Mouse (Mus musculus): ENCODE results near the gene 1700014D04Rik. TPM values are rescaled to one million over a fixed set of nuclear protein-coding genes. Genes with fewer than 3 reads are reported as not detected.
"Not testable (repeated sequence)": the region's sequence is repeated elsewhere in the genome, so short reads cannot be mapped to it uniquely, and the experiment has no call there.

Gene 1700014D04Rik
- polyA plus RNA-seq, 1 experiment: not detected

DNA sequence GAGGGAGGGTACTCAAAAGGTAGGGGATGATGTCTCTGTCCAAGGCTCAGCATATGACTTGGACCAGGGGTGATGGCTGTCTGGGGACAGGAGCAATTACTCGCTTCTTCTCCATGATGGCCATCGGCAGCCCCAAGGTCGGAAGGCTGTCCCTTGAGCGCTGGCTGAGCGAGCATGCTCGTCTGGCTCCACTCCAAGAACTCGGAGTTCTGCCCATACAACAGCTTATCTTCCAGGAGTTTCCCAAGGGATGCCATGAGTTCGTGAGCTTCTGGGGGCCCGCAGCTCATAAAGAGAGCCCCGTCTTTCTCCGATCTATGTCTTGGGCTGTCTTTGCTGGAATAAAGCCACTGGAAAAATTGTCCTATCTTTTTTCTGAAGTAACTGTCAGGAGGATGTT is 5.5 kb downstream of the 1700014D04Rik start:
- no peaks in the 10 kb centered on the region for H3K79me2 ChIP-seq (ENCODE audit: control insufficient read depth, insufficient read depth)
- peaks cover 5% of the 10 kb centered on the region for H3K27me3 ChIP-seq (ENCODE audit: control insufficient read depth, insufficient read depth, insufficient read length)
- no peak overlapping the region for H3K4me2 ChIP-seq (ENCODE audit: low read depth)
- H3K4me3 ChIP-seq: no peak overlapping the region
- no peak overlapping the region for H3ac ChIP-seq (ENCODE audit: control insufficient read depth, insufficient read length)
- TF ChIP-seq SRF (IDR thresholded peaks at IDR 0.05; ENCODE audit: control insufficient read depth, insufficient read length, low read depth) (no peak), E2F4 (IDR thresholded peaks at IDR 0.05; ENCODE audit: insufficient read depth) (no peak), TCF12 (IDR thresholded peaks at IDR 0.05; ENCODE audit: insufficient read depth, poor library complexity, severe bottlenecking) (no peak), MYOG (IDR thresholded peaks at IDR 0.05; ENCODE audit: control insufficient read depth in 1 of 3, insufficient read depth in 1 of 3, insufficient read length in 2 of 3, low read depth in 2 of 3) (no peak), POLR2AphosphoS2 (IDR thresholded peaks at IDR 0.05; ENCODE audit: insufficient read length, low read depth) (no peak), USF1 (IDR thresholded peaks at IDR 0.05; ENCODE audit: low read depth) (no peak), TCF3 (IDR thresholded peaks at IDR 0.05; ENCODE audit: insufficient read length, low read depth) (no peak), MAX (IDR thresholded peaks at IDR 0.05; ENCODE audit: low read depth) (no peak), CEBPB (IDR thresholded peaks at IDR 0.05; ENCODE audit: insufficient read depth, poor library complexity, severe bottlenecking) (no peak), REST (IDR thresholded peaks at IDR 0.05; ENCODE audit: insufficient read depth, insufficient read length) (no peak), POLR2A (IDR thresholded peaks at IDR 0.05; ENCODE audit: insufficient read length, low read depth) (no peak)
- H3K36me3 ChIP-seq (ENCODE audit: control insufficient read depth, insufficient read depth): no peaks in the 10 kb centered on the region

- Histone ChIP-seq H3K4me2 (ENCODE audit: low read depth) (no peak overlapping the region), H3ac (ENCODE audit: control insufficient read depth, insufficient read length) (no peak overlapping the region), H3K4me3 (no peak overlapping the region), H3K36me3 (ENCODE audit: control insufficient read depth, insufficient read depth) (no peaks in the 10 kb centered on the region), H3K79me2 (ENCODE audit: control insufficient read depth, insufficient read depth) (no peaks in the 10 kb centered on the region), H3K27me3 (ENCODE audit: control insufficient read depth, insufficient read depth, insufficient read length) (peaks cover 5% of the 10 kb centered on the region)
- TF ChIP-seq TCF3 (IDR thresholded peaks at IDR 0.05; ENCODE audit: insufficient read length, low read depth): no peak
- no peak for TF ChIP-seq MYOG (IDR thresholded peaks at IDR 0.05; ENCODE audit: control insufficient read depth in 1 of 3, insufficient read depth in 1 of 3, insufficient read length in 2 of 3, low read depth in 2 of 3)
- no peak for TF ChIP-seq E2F4 (IDR thresholded peaks at IDR 0.05; ENCODE audit: insufficient read depth)
- no peak for TF ChIP-seq SRF (IDR thresholded peaks at IDR 0.05; ENCODE audit: control insufficient read depth, insufficient read length, low read depth)
- no peak for TF ChIP-seq USF1 (IDR thresholded peaks at IDR 0.05; ENCODE audit: low read depth)
- TF ChIP-seq MAX (IDR thresholded peaks at IDR 0.05; ENCODE audit: low read depth): no peak
- TF ChIP-seq POLR2AphosphoS2 (IDR thresholded peaks at IDR 0.05; ENCODE audit: insufficient read length, low read depth): no peak
- TF ChIP-seq CEBPB (IDR thresholded peaks at IDR 0.05; ENCODE audit: insufficient read depth, poor library complexity, severe bottlenecking): no peak
- no peak for TF ChIP-seq TCF12 (IDR thresholded peaks at IDR 0.05; ENCODE audit: insufficient read depth, poor library complexity, severe bottlenecking)
- TF ChIP-seq REST (IDR thresholded peaks at IDR 0.05; ENCODE audit: insufficient read depth, insufficient read length): no peak
- TF ChIP-seq POLR2A (IDR thresholded peaks at IDR 0.05; ENCODE audit: insufficient read length, low read depth): no peak
Observed at GRCm38 (mm10) chr13:59739397-59739796, 7.2 kb downstream of the 1700014D04Rik start.

GRCm38 (mm10) chr13:59738455-59738854 is 8.1 kb downstream of the 1700014D04Rik start:
- Histone ChIP-seq H3K4me3 (no peak overlapping the region), H3K36me3 (ENCODE audit: control insufficient read depth, insufficient read depth) (no peaks in the 10 kb centered on the region), H3K79me2 (ENCODE audit: control insufficient read depth, insufficient read depth) (no peaks in the 10 kb centered on the region), H3K4me2 (ENCODE audit: low read depth) (no peak overlapping the region), H3ac (ENCODE audit: control insufficient read depth, insufficient read length) (no peak overlapping the region), H3K27me3 (ENCODE audit: control insufficient read depth, insufficient read depth, insufficient read length) (peaks cover 5% of the 10 kb centered on the region)
- no peak for TF ChIP-seq SRF (IDR thresholded peaks at IDR 0.05; ENCODE audit: control insufficient read depth, insufficient read length, low read depth)
- no peak for TF ChIP-seq MYOD1 (IDR thresholded peaks at IDR 0.05; ENCODE audit: control insufficient read depth in 1 of 3, insufficient read length in 2 of 3, low read depth in 2 of 3)
- TF ChIP-seq E2F4 (IDR thresholded peaks at IDR 0.05; ENCODE audit: insufficient read depth): no peak
- TF ChIP-seq POLR2AphosphoS2 (IDR thresholded peaks at IDR 0.05; ENCODE audit: insufficient read length, low read depth): no peak
- no peak for TF ChIP-seq TCF3 (IDR thresholded peaks at IDR 0.05; ENCODE audit: insufficient read length, low read depth)
- TF ChIP-seq MYOG (IDR thresholded peaks at IDR 0.05; ENCODE audit: control insufficient read depth in 1 of 3, insufficient read depth in 1 of 3, insufficient read length in 2 of 3, low read depth in 2 of 3): no peak
- TF ChIP-seq MAX (IDR thresholded peaks at IDR 0.05; ENCODE audit: low read depth): no peak
- TF ChIP-seq USF1 (IDR thresholded peaks at IDR 0.05; ENCODE audit: low read depth): no peak
- TF ChIP-seq CEBPB (IDR thresholded peaks at IDR 0.05; ENCODE audit: insufficient read depth, poor library complexity, severe bottlenecking): no peak
- no peak for TF ChIP-seq TCF12 (IDR thresholded peaks at IDR 0.05; ENCODE audit: insufficient read depth, poor library complexity, severe bottlenecking)
- TF ChIP-seq REST (IDR thresholded peaks at IDR 0.05; ENCODE audit: insufficient read depth, insufficient read length): no peak
- no peak for TF ChIP-seq POLR2A (IDR thresholded peaks at IDR 0.05; ENCODE audit: insufficient read length, low read depth)

DNA sequence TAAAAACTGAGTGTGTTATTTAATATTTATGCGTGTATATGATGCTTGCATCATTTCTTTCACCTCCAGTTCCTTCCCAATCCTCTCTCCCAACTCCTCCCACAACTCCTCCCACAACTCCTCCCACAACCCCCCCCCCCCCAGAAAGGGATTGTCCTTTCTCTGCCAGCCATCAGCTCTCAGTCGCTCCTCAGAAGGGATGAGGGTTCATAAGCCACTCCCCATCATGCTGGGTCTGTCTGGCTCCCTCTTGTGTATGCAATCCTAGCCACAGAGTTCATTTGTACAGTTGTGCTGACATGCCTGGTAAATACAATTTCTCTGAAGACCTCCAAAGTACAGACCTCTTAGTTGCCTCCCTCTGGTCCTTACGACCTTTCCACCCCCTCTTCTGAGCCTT is 11.4 kb downstream of the 1700014D04Rik start:
- no peaks in the 10 kb centered on the region for H3K36me3 ChIP-seq (ENCODE audit: control insufficient read depth, insufficient read depth)
- H3K4me2 ChIP-seq (ENCODE audit: low read depth): no peak overlapping the region
- no peak overlapping the region for H3ac ChIP-seq (ENCODE audit: control insufficient read depth, insufficient read length)
- no peak for TF ChIP-seq POLR2A (IDR thresholded peaks at IDR 0.05; ENCODE audit: insufficient read length, low read depth)
- no peak for TF ChIP-seq TCF12 (IDR thresholded peaks at IDR 0.05; ENCODE audit: insufficient read depth, poor library complexity, severe bottlenecking)
- TF ChIP-seq TCF3 (IDR thresholded peaks at IDR 0.05; ENCODE audit: insufficient read length, low read depth): no peak
- TF ChIP-seq MAX (IDR thresholded peaks at IDR 0.05; ENCODE audit: low read depth): no peak
- no peak for TF ChIP-seq SRF (IDR thresholded peaks at IDR 0.05; ENCODE audit: control insufficient read depth, insufficient read length, low read depth)
- TF ChIP-seq E2F4 (IDR thresholded peaks at IDR 0.05; ENCODE audit: insufficient read depth): no peak
- TF ChIP-seq POLR2AphosphoS2 (IDR thresholded peaks at IDR 0.05; ENCODE audit: insufficient read length, low read depth): no peak
- TF ChIP-seq MYOG (IDR thresholded peaks at IDR 0.05; ENCODE audit: control insufficient read depth in 1 of 3, insufficient read depth in 1 of 3, insufficient read length in 2 of 3, low read depth in 2 of 3): no peak
- TF ChIP-seq USF1 (IDR thresholded peaks at IDR 0.05; ENCODE audit: low read depth): no peak
- TF ChIP-seq MYOD1 (IDR thresholded peaks at IDR 0.05; ENCODE audit: control insufficient read depth in 1 of 3, insufficient read length in 2 of 3, low read depth in 2 of 3): no peak
- no peak for TF ChIP-seq REST (IDR thresholded peaks at IDR 0.05; ENCODE audit: insufficient read depth, insufficient read length)
- no peak overlapping the region for H3K4me3 ChIP-seq
- peaks cover 10% of the 10 kb centered on the region for H3K27me3 ChIP-seq (ENCODE audit: control insufficient read depth, insufficient read depth, insufficient read length)
- no peaks in the 10 kb centered on the region for H3K79me2 ChIP-seq (ENCODE audit: control insufficient read depth, insufficient read depth)

DNA sequence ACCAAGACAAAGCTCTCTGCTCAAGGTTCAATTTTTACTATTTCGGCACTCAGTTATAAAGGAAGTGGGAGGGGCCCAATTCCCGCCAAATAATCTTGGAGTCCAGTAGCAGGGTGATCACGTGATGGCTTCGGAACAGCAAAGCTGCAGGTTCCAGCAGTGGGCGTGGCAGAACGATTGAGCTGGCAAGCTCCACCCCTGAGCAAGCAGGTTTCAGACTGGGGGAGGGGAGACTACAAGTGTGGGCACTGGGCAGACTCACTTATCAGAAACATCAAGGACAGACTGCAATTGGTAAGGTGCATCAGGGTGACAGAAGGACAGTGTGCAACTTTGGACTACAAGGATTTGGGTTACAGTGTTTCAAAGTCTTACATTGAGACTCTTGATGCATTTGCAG is 12.2 kb downstream of the 1700014D04Rik start:
- H3K4me3 ChIP-seq; H3K4me2 ChIP-seq (ENCODE audit: low read depth); H3K79me2 ChIP-seq (ENCODE audit: control insufficient read depth, insufficient read depth); H3ac ChIP-seq (ENCODE audit: control insufficient read depth, insufficient read length); H3K36me3 ChIP-seq (ENCODE audit: control insufficient read depth, insufficient read depth): not testable (repeated sequence)
- peaks cover 14% of the 10 kb centered on the region for H3K27me3 ChIP-seq (ENCODE audit: control insufficient read depth, insufficient read depth, insufficient read length)
